Mouse (Mus musculus) hindbrain, postnatal 0 days (tissue): ENCODE data around the gene Mt1. TPM values are rescaled to one million over a fixed set of nuclear protein-coding genes. Genes with fewer than 3 reads are reported as not detected.
A peak's percentile ranks its signal among the peaks of the same experiment; 100 is the strongest.
"Not testable (repeated sequence)": the region's sequence is repeated elsewhere in the genome, so short reads cannot be mapped to it uniquely, and the experiment has no call there.

Experiments
- ATAC-seq: fragments of 200-750 bp; cut with Nextera tagmentation; 2 replicates; pipeline ENCODE4 v1.8.0; 2017; ENCODE audit warnings: mild to moderate bottlenecking, moderate TSS enrichment, moderate library complexity
- DNase-seq: peaks from one replicate; pipeline ENCODE4 v3.0.0-alpha.2; 2015; ENCODE audit warnings: low spot score
- H3K27ac ChIP-seq: fragments of 300-500 bp; sonication (generic); 2 replicates; pipeline ENCODE4 v1.5.1; 2014; ENCODE audit warnings: mild to moderate bottlenecking
- H3K27me3 ChIP-seq: fragments of 300-500 bp; sonication (generic); 2 replicates; pipeline ENCODE4 v1.6.1; 2014; ENCODE audit warnings: low read length, mixed read lengths; ENCODE audit not compliant: insufficient read depth
- H3K36me3 ChIP-seq: fragments of 300-500 bp; sonication (generic); 2 replicates; pipeline ENCODE4 v1.6.1; 2014; ENCODE audit warnings: low read length, mixed read lengths; ENCODE audit not compliant: insufficient read depth
- H3K4me1 ChIP-seq: fragments of 300-500 bp; sonication (generic); 2 replicates; pipeline ENCODE4 v1.6.1; 2014; ENCODE audit warnings: antibody characterized with exemption, low read length, mixed read lengths; ENCODE audit not compliant: insufficient read depth
- H3K4me2 ChIP-seq: fragments of 300-500 bp; sonication (generic); 2 replicates; pipeline ENCODE4 v1.6.1; 2014; ENCODE audit warnings: low read depth, mild to moderate bottlenecking, low read length, moderate library complexity, mixed read lengths
- H3K4me3 ChIP-seq: fragments of 300-500 bp; sonication (generic); 2 replicates; pipeline ENCODE4 v1.5.1; 2014; ENCODE audit warnings: low read length
- H3K9ac ChIP-seq: fragments of 300-500 bp; sonication (generic); replicated peaks from 2 replicates; pipeline ENCODE4 v1.6.1; 2014; ENCODE audit warnings: mild to moderate bottlenecking, low read length, moderate library complexity, mixed read lengths
- H3K9me3 ChIP-seq: fragments of 300-500 bp; sonication (generic); 2 replicates; pipeline ENCODE4 v1.6.1; 2016; ENCODE audit warnings: low read length, mixed read lengths
- CTCF ChIP-seq: IDR thresholded peaks from 2 replicates; pipeline ENCODE4 v1.5.1; 2016; ENCODE audit warnings: antibody characterized with exemption, control low read depth, low read depth
- WGBS: fragments of 180-500 bp; shearing (Covaris S2); extraction: QIAGEN DNeasy Blood & Tissue Kit; methylation state at CpG from one replicate; pipeline ENCODE4 v1.1.7; 2014; 5-methylcytosine and 5-hydroxymethylcytosine counted together
- polyA plus RNA-seq: library from polyadenylated mRNA; unstranded; fragments of >200 nt; fragmentation: Nextera tagmentation; extraction: Ambion mirVana; gene quantifications from 2 replicates; pipeline ENCODE4 v1.2.1, GENCODE M21; 2015
- total RNA-seq: library from RNA; depleted of rRNA; stranded (reverse); fragments of >200 nt; gene quantifications from 2 replicates; pipeline ENCODE4 v1.2.3, GENCODE M21; 2014

Gene Mt1
- total and polyA plus RNA-seq, 2 experiments from 2014 or later = 742 to 1,037 TPM

- TF ChIP-seq CTCF = no peak
- no peaks in the 10 kb centered on the region for H3K27me3 ChIP-seq
- H3K27ac ChIP-seq = peak overlapping the region; percentile 83
- H3K4me3 ChIP-seq = no peak overlapping the region
- no peaks in the 10 kb centered on the region for H3K9me3 ChIP-seq
- peak overlapping the region; percentile 74 for H3K4me2 ChIP-seq
- DNase-seq (peak; percentile 58), ATAC-seq (peak; percentile 67)
- no peaks in the 10 kb centered on the region for H3K36me3 ChIP-seq
- H3K4me1 ChIP-seq = peaks cover 11% of the 10 kb centered on the region
- 0 out of 2 replicates have a peak overlapping the region, but pooled peaks have one; percentile 61 for H3K9ac ChIP-seq
- WGBS = 32% methylated on average over 6 of the region's 6 CpGs
These were observed 24.3 kb upstream of the Mt1 start for GRCm38 (mm10) chr8:94154537-94154936.

- no peaks in the 10 kb centered on the region for H3K36me3 ChIP-seq
- no peak overlapping the region for H3K27ac ChIP-seq
- no peak for DNase-seq
- H3K4me3 ChIP-seq = no peak overlapping the region
- peaks cover 11% of the 10 kb centered on the region for H3K4me1 ChIP-seq
- H3K9ac ChIP-seq = no peak overlapping the region
- ATAC-seq = no peak
- no peaks in the 10 kb centered on the region for H3K27me3 ChIP-seq
- no peaks in the 10 kb centered on the region for H3K9me3 ChIP-seq
- H3K4me2 ChIP-seq = no peak overlapping the region
- TF ChIP-seq CTCF = no peak
- 68% methylated on average over 4 of the region's 4 CpGs for WGBS
These were observed 22.8 kb upstream of the Mt1 start for GRCm38 (mm10) chr8:94156092-94156491.

- not testable (repeated sequence) for H3K4me3 ChIP-seq, H3K27me3 ChIP-seq, H3K36me3 ChIP-seq, H3K27ac ChIP-seq, H3K9ac ChIP-seq, H3K9me3 ChIP-seq, ATAC-seq, DNase-seq, H3K4me1 ChIP-seq, H3K4me2 ChIP-seq
- WGBS = 77% methylated on average over 8 of the region's 8 CpGs
These were observed 13.1 kb upstream of the Mt1 start for GRCm38 (mm10) chr8:94165772-94166171.

- Histone ChIP-seq H3K9ac (no peak overlapping the region), H3K4me3 (no peak overlapping the region), H3K36me3 (no peaks in the 10 kb centered on the region), H3K4me2 (no peak overlapping the region), H3K9me3 (no peaks in the 10 kb centered on the region), H3K4me1 (no peaks in the 10 kb centered on the region), H3K27me3 (peaks cover 9% of the 10 kb centered on the region), H3K27ac (no peak overlapping the region)
- DNase-seq (peak; percentile 91), ATAC-seq (peak; percentile 69)
- 3% methylated on average over 6 of the region's 6 CpGs for WGBS
- peak; percentile 95 for TF ChIP-seq CTCF
These were observed 11.6 kb upstream of the Mt1 start for GRCm38 (mm10) chr8:94167244-94167643.

- H3K4me2 ChIP-seq = no peak overlapping the region
- peaks cover 22% of the 10 kb centered on the region for H3K27me3 ChIP-seq
- no peak for ATAC-seq
- no peaks in the 10 kb centered on the region for H3K9me3 ChIP-seq
- no peak for TF ChIP-seq CTCF
- DNase-seq = no peak
- H3K9ac ChIP-seq = no peak overlapping the region
- 89% methylated on average over 5 of the region's 5 CpGs for WGBS
- H3K36me3 ChIP-seq = no peaks in the 10 kb centered on the region
- H3K4me1 ChIP-seq = no peaks in the 10 kb centered on the region; the same call in 1 of the 2 replicates
- H3K27ac ChIP-seq = no peak overlapping the region
- no peak overlapping the region for H3K4me3 ChIP-seq
These were observed 9.3 kb upstream of the Mt1 start for GRCm38 (mm10) chr8:94169547-94169946.

- Histone ChIP-seq H3K4me3 (no peak overlapping the region), H3K4me1 (no peaks in the 10 kb centered on the region; the same call in 1 of the 2 replicates), H3K9ac (no peak overlapping the region), H3K27me3 (peaks cover 27% of the 10 kb centered on the region), H3K4me2 (peak overlapping the region; percentile 89; the same call in 1 of the 2 replicates), H3K9me3 (no peaks in the 10 kb centered on the region), H3K36me3 (no peaks in the 10 kb centered on the region), H3K27ac (peak overlapping the region; percentile 62; the same call in 1 of the 2 replicates)
- WGBS = 32% methylated on average over 10 of the region's 10 CpGs
- no peak for TF ChIP-seq CTCF
- DNase-seq (no peak), ATAC-seq (no peak)
These were observed 7.5 kb upstream of the Mt1 start for GRCm38 (mm10) chr8:94171321-94171755.

- peak within 1 kb of the TSS; percentile 62 for H3K27ac ChIP-seq
- H3K9me3 ChIP-seq = no peaks in the 10 kb centered on the region
- DNase-seq (peak; percentile 87), ATAC-seq (peak; percentile 94)
- TF ChIP-seq CTCF = no peak
- peak within 1 kb of the TSS; percentile 42 for H3K4me3 ChIP-seq
- under 1% methylated on average over 55 of the region's 56 CpGs for whole genome bisulfite sequencing
- peak within 1 kb of the TSS; percentile 89 for H3K4me2 ChIP-seq
- H3K9ac ChIP-seq = peak within 1 kb of the TSS; percentile 49
- H3K27me3 ChIP-seq = peaks cover 27% of the 10 kb centered on the region
- no peaks in the 10 kb centered on the region; the same call in 1 of the 2 replicates for H3K4me1 ChIP-seq
- no peaks in the 10 kb centered on the region for H3K36me3 ChIP-seq
These were observed 6.6 kb upstream of the Mt1 start, which contains the start of gene Mt2 for GRCm38 (mm10) chr8:94172075-94172808. Gene Mt2, plus strand, starts transcription at chr8:94172664.
